Mouse (Mus musculus): Measurements from ENCODE around the gene Fam155a. TPM values are rescaled to one million over a fixed set of nuclear protein-coding genes. Genes with fewer than 3 reads are reported as not detected.

Gene Fam155a
- polyA plus RNA-seq, 1 experiment = not detected

GRCm38 (mm10) chr8:9455138-9455537 lies 315.8 kb downstream of the Fam155a start:
- no peak for TF ChIP-seq GATA1 (IDR thresholded peaks at IDR 0.05; ENCODE audit: low read length)

- no peak for TF ChIP-seq GATA1 (IDR thresholded peaks at IDR 0.05; ENCODE audit: low read length)
These were observed 317.2 kb downstream of the Fam155a start for GRCm38 (mm10) chr8:9453742-9454141.

GRCm38 (mm10) chr8:9451543-9451942 lies 319.4 kb downstream of the Fam155a start:
- TF ChIP-seq GATA1 (IDR thresholded peaks at IDR 0.05; ENCODE audit: low read length) = no peak

- TF ChIP-seq GATA1 (IDR thresholded peaks at IDR 0.05; ENCODE audit: low read length) = no peak
These were observed 322.3 kb downstream of the Fam155a start for GRCm38 (mm10) chr8:9448613-9449012.

- TF ChIP-seq GATA1 (IDR thresholded peaks at IDR 0.05; ENCODE audit: low read length) = no peak
These were observed 333.1 kb downstream of the Fam155a start for GRCm38 (mm10) chr8:9437822-9438221.

- TF ChIP-seq GATA1 (IDR thresholded peaks at IDR 0.05; ENCODE audit: low read length) = no peak
These were observed 335.5 kb downstream of the Fam155a start for GRCm38 (mm10) chr8:9435501-9435900.

DNA sequence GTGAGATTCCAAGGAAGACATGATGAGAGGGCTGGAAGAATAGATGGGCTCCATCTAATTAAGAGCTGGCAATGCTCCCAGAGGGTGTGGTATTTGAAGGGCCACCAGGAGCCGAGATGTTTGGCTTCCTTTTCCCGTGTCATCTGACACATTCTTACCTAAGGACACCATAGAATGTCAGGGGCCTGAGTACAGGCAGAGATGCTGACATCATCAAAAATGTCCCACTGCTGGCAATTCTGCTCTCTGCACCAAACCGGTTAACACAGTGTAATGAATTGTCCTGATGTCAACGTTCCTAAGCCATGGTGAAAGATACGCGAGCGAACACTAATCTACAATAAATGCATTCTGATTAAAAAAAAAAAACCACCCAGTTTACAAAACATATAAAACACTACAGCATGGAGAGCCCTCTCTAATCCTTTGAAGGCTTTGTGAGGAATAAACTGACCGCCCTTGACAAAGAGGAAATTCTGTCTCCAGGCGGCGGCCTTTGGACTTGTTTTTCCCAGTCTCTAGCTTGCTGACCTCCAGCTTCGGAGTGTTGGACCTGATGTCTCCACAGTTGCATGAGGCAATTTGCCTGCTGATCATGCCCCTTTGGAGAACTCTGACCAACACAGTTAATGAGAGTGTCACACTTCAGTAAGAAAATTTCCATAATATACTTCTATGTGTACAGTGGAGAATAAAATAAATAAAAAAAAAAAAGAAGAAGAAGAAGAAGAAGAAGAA lies 338.2 kb downstream of the Fam155a start:
- no peak for TF ChIP-seq GATA1 (IDR thresholded peaks at IDR 0.05; ENCODE audit: low read length)

GRCm38 (mm10) chr8:9428846-9429245 lies 342.1 kb downstream of the Fam155a start:
- no peak for TF ChIP-seq GATA1 (IDR thresholded peaks at IDR 0.05; ENCODE audit: low read length)

GRCm38 (mm10) chr8:9424069-9424468 lies 346.9 kb downstream of the Fam155a start:
- no peak for TF ChIP-seq GATA1 (IDR thresholded peaks at IDR 0.05; ENCODE audit: low read length)

GRCm38 (mm10) chr8:9423590-9423989 lies 347.4 kb downstream of the Fam155a start:
- no peak for TF ChIP-seq GATA1 (IDR thresholded peaks at IDR 0.05; ENCODE audit: low read length)

DNA sequence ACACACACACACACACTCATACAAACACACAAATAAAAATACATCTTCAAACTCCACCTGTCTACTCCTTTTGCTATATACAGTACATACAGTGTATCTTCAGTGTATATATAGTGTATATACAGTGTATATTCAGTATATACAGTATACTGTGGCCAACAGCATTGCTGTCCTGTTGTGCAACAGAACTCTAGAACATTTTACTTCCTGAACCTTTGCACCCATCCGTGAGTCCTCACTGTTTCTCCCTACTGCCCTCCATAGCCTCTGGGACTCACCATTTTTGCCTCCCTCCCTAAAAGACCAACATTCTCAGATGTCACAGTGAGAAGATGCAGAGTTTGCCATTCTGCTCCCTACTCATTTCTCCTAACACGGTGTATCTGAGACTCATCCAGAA lies 347.8 kb downstream of the Fam155a start:
- no peak for TF ChIP-seq GATA1 (IDR thresholded peaks at IDR 0.05; ENCODE audit: low read length)

DNA sequence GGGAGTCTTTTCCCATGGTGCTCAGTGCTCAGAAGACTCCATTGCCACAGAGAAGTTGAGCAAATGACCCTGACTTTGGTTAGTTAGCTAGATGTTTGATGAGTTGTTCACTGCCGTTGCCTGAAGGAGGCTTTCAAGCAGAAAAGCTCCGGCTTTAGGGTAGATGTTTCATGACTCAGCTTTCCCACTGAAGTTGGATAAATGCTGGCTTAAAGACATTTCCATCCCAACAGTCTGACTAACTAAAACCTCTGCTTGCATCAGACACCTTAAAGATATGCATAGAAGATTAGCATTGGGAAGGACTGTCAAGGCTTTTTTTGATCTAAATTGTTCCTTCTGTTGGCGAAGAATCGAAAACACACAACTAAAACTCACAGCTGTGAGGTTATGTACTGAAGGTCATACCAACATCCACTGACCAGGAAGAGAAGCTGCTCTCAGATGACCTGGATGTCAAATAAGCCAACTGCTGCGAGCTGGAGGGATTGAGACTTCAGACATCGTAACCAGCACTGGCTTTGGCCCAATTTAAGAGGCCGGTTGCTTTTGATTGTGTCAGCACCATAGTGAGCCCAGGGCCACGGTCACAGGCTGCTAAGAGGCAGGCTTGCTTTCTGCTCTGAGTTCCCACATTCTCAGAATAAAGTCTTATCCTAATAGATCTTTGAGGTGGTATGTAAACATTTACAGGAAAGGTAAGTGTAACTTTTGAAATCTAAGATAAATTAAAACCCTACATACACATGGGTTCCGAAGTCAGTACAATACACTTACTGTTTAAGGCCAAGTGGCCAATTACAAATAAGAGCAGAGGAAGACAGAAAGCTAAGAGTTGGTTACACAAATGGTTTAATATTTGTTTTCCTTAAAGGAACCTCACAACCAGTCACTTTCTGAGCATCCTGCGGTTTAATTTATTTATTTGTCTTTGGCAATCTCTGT lies 351.8 kb downstream of the Fam155a start:
- no peak for TF ChIP-seq GATA1 (IDR thresholded peaks at IDR 0.05; ENCODE audit: low read length)

DNA sequence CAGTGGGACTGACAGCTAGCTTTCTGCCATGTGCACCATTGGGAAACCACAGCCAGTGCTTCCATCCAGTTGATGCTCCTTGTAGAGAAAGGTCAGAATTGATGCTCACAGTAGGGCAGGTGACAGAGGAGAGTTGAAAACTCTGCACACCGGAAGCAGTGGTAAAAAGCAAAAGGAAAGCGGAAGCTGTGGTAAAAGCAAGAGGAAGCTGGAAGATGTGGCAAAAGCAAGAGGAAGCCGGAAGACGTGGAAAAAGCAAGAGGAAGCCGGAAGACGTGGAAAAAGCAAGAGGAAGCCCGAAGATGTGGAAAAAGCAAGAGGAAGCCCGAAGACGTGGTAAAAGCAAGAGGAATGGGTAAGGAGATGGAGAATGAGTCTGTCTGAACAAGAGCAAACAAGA lies 354.8 kb downstream of the Fam155a start:
- TF ChIP-seq GATA1 (IDR thresholded peaks at IDR 0.05; ENCODE audit: low read length) = no peak

- no peak for TF ChIP-seq GATA1 (IDR thresholded peaks at IDR 0.05; ENCODE audit: low read length)
These were observed 362.5 kb downstream of the Fam155a start for GRCm38 (mm10) chr8:9408480-9408879.

DNA sequence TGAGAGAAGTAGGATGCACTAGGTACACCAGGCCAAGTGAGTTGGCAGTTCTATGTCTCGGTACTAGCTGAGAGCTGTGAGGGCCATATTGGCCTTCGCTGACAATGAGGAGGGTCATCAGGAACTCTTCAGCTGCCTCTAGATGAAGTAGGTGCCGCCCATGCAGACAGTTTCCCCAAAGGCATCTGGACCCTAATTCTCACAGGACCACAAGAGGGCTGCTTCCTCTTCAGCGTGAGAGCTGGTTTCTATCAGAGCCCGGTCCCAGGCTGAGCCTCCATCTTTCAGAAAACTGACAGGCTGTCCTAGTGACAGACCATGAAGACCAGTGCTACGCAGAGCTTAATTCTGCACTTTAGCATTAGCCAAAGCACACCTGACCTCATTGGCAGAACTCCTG lies 364.8 kb downstream of the Fam155a start:
- no peak for TF ChIP-seq GATA1 (IDR thresholded peaks at IDR 0.05; ENCODE audit: low read length)

DNA sequence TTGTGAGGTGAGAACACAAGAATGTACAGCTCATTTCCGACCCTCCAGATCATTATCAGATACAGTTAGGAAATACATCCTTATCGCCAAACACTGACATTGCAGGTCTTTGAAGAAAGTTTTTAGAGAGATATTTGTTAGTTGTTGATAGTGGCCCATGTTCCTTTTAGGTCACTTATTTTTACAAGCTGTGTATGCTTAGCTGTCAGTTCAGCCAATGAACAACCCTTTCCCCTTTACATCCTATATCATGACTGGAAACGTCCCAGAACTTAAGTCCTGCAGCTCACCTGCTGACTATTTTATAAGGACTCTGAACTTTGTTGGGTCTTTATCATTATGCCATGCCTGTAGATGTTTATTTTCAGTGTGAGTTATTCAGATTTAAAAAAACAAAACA lies 366.3 kb downstream of the Fam155a start:
- no peak for TF ChIP-seq GATA1 (IDR thresholded peaks at IDR 0.05; ENCODE audit: low read length)

All from G1E-ER4 (cell line).